Mouse (Mus musculus): ENCODE data around the gene 2410131K14Rik.

Gene 2410131K14Rik

DNA sequence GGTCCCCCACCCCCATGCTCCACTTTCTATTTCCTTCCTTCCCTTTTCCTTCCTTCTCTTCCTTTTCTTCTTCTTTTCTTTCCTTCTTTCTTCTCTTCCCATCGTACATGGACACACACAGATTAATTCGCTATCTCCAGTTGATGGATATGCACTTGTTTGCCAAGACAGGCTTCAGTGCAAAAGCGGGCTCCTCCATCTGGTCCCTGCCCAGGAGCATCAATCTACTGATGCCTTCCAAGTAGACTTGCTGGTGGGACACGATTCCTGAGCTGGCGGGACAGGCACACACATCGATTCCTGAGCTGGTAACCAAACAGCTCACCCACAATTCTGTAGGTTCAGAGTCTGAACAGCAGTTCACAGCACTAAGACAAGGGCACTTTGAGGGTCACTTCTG, 68.7 kb downstream of the 2410131K14Rik start:
- Histone ChIP-seq H3K27me3 (ENCODE audit: control insufficient read depth, insufficient read depth, low read length, poor library complexity, severe bottlenecking) (no peaks in the 10 kb centered on the region), H3K36me3 (ENCODE audit: control insufficient read depth, insufficient read depth, low read length, poor library complexity, severe bottlenecking) (no peaks in the 10 kb centered on the region)
- no peak for DNase-seq (ENCODE audit: low read depth, low spot score)
